Mouse (Mus musculus) thymus, postnatal 4 days (tissue): ENCODE results near the gene Hist1h2ag.
"Not testable (repeated sequence)": the region's sequence is repeated elsewhere in the genome, so short reads cannot be mapped to it uniquely, and the experiment has no call there.

ENCODE experiments used
- DNase-seq: peaks from one replicate; pipeline ENCODE4 v3.0.0; 2021

Hist1h2ag gene

DNA sequence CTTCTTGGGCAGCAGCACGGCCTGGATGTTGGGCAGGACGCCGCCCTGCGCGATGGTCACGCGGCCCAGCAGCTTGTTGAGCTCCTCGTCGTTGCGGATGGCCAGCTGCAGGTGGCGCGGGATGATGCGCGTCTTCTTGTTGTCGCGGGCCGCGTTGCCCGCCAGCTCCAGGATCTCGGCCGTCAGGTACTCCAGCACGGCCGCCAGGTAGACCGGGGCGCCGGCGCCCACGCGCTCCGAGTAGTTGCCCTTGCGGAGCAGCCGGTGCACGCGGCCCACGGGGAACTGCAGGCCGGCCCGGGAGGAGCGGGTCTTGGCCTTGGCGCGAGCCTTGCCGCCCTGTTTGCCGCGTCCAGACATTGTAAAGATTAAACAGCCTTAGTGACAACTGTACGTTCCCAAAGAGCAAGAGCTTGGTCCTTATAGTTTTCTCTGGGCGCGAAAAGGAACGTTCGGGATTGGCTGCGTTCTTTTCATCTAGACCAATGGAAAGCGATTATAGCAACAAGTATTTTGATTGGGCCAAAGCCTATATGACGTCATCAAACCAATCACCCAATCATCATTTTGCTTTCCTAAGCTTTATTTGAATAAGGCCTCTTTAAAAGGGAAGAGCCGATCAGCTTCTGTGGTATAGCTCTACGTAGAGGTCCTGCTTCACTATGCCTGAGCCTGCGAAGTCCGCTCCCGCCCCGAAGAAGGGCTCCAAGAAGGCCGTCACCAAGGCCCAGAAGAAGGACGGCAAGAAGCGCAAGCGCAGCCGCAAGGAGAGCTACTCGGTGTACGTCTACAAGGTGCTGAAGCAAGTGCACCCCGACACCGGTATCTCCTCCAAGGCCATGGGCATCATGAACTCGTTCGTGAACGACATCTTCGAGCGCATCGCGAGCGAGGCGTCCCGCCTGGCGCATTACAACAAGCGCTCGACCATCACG, at the start of gene Hist1h2ag, which contains the start of gene Hist1h2bj:
Gene Hist1h2ag (minus strand): TSS at position 377 of the 935 bp plus-strand sequence.
Gene Hist1h2bj (plus strand): TSS at position 647 of the 935 bp plus-strand sequence.
- DNase-seq = peak; percentile 77

DNA sequence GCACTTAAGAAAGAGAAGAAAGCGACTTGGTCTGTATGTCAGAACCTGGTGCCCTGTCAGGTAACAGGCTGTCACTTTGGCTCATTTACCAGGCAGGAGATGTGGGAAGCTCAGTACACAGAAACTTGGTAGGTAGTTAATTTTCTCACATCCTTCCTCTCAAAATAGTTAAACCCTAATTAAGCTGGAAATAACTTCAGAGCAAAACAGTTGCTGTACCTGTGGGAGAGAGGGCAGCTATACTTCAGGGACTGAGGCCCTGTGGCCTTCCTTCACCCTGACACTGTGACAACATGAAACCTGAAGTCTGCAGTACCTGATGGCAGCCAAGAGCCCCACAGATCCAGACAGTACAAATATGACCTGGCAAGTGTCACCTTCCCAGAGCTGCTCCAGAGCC, 41.4 kb upstream of the Hist1h2ag start, which contains the start of gene Vmn1r188:
Gene Vmn1r188 (plus strand): TSS at position 301 of the 400 bp plus-strand sequence.
- not testable (repeated sequence) for DNase-seq

DNA sequence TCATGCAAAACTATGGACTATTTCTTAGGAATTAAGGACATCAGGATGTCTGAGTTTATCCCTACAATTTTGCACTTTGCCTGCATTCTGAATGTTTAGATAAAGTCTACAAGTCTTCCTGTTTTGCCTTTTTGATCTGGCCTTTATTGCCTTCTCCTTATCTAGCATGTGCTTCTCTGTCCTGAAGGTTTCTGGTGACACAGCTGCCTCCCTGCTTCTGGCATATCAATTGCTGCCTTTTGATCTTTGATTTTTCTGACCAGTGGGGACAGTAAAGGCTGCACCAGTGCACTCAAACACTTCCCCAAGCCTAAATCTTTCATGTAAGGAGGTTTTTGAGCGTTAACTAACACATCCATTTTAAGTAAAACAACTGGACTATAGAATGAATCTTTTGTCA, 20.7 kb upstream of the Hist1h2ag start:
- DNase-seq = no peak

DNA sequence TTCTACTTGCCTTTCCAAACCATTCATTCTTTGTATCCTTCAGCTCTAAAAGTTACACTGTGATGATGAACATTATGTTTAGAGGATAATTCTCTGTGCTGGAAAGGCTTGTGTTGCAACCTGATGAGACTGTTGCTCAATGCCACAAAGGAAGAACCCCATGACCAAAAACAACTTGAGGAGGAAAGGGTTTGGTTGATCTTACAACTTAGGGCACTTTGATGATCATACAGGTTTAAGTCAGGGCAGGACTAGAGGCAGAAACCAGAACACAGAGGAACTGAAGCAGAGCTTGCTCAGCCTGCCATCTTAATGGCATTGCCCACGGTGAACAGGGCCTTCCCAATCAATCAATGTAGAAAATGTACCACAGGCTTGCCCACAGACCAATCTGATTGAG, 18.7 kb upstream of the Hist1h2ag start:
- DNase-seq = no peak

DNA sequence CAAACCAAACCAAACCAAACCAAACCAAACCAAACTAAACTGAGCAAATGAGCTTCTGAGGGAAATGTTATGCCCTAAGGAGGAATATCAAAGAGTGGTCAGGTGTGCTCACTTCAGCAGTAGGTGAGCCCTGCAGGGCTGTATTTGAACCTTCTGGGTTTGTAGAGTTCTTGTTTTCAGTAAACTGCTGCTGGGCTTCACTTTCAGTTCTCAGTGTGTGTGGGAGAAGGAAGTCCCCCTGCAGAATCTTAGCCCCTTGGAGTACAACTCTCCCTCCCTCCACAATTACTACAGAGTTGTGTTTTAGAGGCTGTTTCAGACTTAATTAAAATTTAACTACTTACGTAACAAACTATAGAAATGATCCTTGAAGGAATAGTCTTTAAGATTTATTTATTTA, 11.0 kb upstream of the Hist1h2ag start:
- no peak for DNase-seq

DNA sequence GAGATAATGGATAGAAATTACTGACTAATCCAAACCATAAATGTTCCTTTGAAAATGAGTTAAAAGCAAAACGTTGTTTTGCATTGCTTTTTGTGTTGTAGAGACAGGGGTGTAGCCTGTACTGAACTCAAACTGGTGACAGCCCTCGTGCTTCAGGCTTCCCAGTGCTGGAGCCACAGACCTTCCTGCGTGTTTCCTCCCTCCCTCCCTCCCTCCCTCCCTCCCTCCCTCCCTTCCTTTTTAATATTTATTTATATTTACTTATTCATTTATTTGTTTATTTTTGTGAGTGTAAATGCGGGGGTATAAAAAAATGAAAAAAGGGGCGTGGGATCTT, 8.7 kb upstream of the Hist1h2ag start:
- DNase-seq = no peak

DNA sequence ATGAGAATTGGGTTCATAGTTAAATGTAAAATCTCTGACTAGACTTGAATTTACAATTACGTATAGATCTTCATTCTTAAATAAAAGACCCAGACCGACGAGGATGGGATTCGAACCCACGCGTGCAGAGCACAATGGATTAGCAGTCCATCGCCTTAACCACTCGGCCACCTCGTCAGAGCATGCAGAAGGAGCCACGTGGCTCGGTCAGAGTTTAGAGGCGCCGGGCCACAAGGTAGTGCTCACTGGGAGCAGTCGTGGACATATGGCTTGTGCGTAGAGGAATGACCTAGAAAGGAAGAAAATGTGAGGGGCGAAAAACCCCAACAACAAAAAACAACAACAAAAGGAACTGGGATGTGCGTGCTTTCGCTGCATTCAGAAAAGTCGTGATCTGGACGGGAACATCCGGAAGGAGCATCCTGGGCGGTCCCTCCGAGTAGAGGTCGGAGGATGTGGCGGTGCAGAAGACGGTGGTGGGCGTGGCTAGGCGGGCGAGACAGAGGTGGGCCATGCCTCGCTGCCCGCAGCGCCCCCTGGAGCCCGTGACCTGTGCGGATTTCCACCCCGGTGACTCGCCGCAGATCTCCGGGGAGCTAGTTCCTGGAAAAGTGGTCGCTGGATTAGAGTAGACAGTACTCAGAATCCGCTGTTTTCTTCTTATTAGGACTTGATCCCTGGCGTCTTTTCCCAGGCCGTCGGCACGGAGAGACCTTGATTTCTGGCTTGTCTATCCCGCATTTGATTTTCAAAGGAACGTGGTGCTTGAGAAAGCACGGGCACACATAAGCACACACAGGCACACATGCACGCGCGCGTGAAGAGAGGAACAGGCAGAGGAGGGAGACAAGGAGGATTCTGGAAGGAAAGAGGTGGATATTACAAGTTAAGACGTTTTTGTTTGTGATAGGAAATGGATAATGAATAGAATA, 8.1 kb upstream of the Hist1h2ag start:
- peak; percentile 98 for DNase-seq

DNA sequence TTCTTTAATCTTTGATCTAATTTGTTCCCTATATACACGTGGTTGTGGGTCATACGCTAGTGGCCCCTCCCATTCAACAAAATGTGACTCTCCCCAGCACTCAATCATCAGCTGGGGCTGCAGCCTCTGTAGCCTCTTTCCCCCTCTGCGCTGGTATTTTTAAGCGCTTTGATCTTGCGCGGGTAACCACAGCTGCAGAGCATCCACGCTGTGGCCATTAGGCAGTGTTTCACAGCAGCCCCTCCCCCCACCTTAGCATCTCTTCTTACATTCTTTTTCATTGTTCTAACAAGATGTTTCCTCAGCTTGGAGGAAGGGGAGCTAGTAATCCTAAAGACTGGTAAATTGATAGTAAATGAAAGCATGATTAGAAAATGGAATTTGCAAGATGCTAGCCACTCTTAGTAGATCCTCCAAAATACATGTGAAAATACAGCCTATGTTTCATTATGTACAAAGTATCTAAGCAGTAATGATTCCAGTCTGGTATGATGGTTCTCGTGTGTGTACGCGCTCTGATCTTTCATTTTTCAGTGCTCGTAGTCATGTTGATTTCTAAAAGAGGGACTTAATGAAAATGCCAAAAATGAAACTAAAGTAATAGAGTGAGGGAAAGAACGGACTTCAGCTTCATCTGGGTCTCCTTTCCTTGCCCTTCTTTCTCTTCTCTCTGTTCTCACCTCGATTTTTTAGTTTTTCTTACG, 7.1 kb upstream of the Hist1h2ag start:
- peak; percentile 75 for DNase-seq

DNA sequence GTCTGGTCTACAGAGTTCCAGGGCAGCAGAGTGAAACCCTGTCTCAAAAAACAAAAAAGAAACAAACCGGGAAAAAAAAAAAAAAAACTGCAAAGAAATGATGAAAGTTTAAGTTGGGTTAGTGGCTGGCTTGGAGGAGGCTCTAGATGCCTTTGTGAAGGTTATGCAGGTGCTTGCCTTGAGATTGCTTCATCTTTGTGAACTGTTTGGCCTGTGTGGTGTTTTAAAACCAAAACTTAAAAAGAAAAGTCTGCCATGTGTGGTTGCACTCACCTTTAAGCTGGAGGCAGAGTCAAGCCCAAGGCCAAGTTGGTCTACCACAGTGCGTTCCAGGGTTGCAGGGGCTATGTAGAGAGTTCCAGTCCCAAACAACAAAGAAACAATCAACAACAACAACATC, 6.3 kb upstream of the Hist1h2ag start:
- DNase-seq = peak; percentile 34

DNA sequence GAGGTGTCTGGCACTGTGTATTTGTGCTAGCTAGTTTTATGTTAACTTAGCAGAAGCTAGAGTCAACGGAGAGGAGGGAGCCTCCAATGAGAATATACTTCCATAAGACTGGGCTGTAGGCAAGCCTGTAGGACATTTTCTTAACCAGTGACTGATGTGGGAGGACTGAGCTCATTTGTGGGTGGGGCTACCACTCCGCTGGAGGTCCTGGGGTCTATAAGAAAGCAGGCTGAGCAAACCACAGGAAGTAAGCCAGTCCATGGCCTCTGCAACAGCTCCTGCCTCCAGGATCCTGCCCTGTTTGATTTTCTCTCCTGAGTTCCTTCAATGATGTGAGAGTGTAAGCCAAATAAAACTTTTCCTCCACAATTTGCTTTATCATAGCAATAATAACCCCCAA, 2.6 kb upstream of the Hist1h2ag start:
- peak; percentile 47 for DNase-seq

DNA sequence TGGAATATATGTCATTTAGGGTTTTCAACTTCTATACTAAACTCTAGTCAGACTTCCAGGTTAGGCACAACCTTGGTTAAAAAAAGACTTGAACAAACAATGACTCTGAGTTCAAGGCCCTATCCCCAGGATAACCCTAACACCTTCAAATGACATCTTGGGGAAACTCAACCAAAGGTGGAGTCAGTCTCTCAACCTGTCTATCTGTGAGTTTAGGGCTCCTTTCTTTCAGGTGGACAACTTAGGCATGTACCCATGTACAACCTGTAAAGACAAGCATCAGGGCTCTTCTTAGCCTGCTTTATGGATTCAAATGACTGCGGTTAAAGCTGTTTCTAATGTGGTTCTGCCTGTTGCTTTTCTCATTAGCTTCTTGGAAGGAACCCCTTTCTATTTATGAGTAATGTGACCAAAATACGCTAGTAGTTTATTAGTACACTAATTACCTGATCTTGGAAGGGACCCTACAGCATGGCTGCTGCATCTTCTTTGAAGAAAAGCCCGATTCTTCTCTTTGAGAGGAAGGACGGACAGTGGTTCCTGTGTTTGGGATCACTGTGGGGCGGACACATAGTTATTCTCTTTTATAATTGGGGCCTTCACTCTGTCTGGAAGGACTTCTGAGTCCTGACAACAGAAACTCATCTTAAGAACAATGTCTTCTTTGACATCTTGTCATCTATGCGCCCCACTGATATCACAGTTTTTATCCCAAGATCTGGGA, 1.9 kb upstream of the Hist1h2ag start:
- DNase-seq = no peak

DNA sequence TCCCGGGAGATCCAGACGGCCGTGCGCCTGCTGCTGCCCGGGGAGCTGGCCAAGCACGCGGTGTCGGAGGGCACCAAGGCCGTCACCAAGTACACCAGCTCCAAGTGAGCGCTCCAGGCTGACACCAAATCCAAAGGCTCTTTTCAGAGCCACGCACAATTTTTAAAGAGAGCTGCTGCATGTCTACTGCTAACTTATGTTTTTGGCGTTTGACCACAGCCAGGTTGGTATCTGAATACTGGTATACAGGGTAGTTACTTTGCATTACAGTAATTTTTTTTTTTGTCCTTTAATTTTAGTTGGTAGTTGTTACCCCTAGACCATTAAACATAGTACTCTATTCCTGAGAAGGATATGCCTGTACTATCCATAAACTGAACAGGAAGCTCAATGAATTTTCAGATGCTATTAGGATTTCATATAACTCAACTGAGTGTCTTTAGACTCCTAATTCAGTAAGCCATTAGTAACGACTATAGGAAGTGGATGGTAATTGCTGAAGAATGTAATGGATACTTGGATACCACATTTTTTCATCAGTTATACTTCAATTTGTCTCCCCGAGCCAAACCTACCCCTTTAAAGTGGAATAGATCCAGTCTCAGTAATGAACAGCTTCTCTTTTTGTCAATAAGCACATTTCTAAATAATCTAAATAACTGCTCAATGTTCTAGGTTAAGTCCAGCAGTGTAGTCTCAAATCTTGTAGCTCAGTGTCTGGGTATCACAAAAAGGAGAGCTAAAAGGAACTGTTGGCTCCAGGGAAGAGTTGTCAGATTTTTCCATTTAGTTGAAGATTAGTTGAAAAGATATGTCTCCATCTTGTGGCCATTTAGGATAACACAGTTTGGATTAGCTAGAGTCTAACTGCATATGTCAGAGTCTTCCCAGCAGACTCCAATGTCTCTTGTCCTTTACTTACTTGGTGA, 1.0 kb upstream of the Hist1h2ag start:
- peak; percentile 36 for DNase-seq

DNA sequence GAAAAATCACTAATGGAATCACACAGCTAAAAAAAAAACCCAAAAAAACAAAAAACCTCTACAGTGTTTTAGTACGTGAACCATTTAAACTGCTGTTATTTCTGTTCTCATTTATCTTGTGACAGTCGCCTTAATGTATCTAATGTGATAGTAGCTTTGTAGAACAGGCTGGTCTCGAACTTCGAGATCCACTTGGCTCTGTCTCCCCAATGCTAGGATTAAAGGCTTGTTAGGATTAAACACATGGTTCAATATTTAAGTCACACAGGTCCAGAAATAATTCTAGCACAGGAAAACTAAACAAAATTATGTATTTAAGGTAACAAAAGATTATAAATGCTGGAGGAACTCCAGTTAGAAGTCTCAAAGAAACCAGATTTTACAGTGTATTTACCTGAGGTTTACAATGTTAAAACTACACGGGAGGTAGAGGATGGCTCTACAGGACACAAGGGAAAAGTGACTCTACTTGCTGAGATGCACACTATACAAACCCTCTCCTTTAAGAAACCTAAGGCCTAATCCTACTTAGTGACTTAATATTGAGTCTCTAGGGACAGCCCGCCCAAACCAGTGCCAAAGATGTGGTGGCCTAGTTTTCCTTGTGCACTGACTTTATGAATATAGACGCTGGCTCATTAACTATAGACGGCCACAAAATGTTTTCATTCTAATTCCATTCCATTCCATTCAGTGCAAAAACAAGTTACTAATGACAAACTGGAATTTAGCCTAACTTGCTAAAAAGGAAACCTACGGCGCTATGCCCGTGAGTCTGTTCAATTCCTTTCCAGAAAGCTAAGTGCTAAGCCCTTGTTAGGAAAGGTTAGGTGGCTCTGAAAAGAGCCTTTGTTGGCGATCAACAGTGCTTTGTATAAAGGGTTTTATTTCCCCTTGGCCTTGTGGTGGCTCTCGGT, 835 bp downstream of the Hist1h2ag start:
- no peak for DNase-seq

DNA sequence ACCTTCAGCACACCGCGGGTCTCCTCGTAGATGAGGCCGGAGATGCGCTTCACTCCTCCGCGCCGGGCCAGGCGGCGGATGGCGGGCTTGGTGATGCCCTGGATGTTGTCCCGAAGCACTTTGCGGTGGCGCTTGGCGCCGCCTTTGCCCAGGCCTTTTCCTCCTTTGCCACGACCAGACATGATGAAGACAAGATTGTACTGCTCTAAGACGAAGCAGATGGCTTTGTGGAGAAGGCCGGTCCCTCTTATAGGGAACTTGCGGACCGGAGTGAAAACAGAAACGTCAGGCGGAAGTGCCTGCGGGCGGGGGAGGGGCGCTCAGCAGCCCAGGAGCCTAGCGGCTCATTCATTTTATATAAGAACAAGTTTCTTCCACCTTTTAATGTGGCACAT, 1.6 kb downstream of the Hist1h2ag start, which contains the start of gene Hist1h4i:
Gene Hist1h4i (minus strand): TSS at position 221 of the 395 bp plus-strand sequence.
- peak; percentile 99 for DNase-seq

DNA sequence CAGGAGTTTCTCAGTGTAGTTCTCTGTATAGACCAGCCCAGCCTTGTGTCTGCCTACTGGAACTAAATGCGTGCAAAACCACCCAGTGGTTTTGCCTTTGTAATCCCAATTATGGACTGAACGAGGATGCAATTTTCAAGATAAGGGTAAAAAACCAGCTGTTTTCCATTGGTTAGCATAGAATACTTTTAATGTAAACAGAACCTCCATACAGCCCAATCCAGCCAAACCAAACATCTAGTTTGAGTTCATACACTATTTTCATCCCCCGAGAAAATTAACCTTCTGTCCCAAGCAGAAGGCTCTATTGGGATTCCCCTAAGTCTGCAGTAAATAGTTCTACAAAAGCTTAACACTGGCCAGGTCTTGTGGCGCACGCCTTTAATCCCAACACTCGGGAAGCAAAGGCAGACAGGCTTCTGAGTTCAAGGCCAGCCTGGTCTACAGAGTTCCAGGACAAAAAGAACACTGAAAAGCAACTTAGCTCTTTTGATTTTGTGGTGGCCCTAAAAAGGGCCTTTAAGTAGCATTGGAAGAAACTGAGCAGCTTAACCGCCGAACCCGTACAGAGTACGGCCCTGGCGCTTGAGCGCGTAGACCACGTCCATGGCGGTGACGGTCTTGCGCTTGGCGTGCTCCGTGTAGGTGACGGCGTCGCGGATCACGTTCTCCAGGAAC, 2.1 kb downstream of the Hist1h2ag start:
- DNase-seq = no peak

DNA sequence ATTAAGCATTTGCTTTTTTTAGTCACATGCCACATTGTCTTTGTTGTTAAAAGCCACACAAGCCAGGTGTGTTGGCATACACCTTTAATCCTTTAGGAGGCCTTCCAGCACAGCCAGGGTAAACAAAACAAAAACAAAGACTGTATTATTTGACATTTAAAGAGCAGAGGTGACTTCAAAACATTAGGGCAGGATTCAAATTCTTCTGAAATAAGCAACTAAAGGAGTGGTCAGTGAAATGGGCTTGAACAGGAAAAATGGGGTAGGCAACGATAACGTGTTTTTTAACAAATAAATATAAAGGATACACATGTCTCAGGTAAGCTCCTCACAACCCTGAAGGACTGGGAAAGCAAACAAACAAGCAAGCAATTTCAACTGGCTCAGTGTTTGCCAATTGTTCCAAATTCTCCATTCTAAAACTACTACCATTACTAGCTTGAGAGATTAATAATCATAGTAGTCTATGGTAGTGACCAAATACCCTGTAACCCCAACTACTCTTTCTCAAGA, 2.7 kb downstream of the Hist1h2ag start:
- no peak for DNase-seq

DNA sequence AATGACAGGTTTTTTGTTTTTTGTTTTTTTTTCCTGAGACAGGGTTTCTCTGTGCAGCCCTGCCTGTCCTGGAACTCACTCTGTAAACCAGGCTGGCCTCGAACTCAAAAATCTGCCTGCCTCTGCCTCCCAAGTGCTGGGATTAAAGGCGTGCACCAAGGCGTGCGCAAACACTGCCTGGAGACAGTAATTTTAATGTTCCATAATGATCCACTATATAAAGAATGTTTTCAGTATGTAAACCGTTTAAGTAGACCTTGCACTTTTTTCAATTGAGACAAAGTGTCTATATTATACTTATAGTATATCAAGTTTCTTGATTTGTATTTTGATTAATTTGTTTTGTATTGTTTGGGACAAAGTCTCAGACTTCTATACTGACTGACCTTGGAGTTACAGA, 3.4 kb downstream of the Hist1h2ag start:
- DNase-seq = no peak

DNA sequence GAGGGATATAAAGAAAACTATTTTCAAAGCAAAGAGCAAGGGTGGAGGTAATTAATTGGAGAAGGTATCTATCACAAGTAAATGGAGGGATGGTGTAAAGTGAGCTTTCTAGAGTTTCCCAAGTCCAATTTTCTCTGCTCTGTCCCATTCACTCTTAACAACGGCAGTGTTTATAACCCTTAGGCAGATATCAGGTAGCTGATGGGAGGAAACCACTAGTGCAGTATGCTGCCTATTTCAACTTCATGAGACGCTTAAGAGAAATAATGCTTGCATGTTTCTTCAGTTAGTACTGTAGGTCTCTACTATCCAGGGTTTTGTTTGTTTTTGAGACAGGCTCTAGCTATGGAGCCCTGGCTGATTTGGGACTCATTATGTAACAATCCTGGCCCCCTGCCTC, 5.3 kb downstream of the Hist1h2ag start:
- no peak for DNase-seq

DNA sequence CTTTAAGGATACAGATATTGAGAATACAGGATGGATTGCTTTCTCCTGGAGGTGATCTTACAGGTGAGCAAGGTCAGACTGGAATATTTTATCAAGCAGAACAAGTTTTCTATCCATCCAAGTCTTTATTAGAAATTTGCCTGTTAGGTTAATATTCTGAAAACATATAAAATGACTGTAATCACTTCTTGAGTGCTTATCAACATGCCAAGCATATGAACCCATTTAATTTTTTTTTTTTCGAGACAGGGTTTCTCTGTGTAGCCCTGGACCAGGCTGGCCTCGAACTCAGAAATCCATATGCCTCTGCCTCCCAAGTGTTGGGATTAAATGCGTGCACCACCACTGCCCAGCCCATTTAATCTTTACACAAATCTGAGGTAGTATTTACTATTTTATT, 5.8 kb downstream of the Hist1h2ag start:
- no peak for DNase-seq
